Mouse (Mus musculus): Measurements from ENCODE around the gene Usp31.

The Usp31 gene

DNA sequence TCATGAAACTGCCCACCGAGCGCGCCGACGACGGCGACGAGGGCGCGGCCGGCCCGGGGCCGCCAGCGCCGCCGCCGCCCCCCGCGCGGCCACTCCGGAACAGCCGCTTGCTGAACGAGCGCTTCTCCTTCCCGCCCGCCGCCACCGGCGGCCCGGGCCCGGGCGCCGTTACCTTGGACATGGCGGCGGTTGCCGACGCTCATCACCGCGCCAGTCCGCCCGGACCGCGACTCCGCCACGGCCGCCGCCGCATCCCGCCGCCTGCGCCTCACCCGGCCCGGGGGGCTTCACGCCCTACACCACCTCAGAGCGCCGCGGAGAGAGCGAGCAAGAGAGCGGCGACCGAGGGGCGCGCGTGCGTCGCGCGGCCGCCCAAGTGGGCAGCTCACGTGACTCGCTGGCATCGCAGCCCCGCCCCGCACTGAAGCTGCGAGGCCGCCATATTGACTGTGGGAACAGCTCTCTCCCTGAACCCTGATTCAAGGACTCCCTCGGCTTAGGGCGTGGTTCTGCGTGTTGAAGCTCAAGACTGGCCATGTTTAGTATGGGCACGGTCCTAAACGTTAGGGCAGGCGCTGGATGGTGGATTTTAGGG is at the start of gene Usp31:
Usp31 (minus strand) TSS at position 181 of the 595 bp plus-strand sequence.
- DNase-seq (ENCODE audit: low spot score in 2 of 2), result peak; percentile 89 to 94

DNA sequence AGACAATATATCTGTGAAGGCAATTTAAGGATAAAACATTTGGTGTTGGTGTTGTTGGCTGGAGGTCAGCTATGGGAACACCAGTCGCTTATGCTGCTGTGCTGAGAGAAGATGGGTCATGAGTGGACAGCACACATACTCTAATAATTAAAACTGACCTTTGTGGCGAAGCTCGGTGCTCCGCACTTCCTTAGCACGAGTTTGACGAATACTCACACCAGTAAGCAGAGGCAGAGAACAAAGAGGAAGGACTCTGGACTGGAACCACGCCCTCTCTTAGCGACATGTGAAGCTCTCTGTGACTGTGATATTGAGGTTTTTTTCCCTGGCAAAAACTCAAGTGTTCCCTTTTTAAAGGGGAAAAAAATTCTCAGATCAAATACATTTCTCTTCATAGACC is 47.7 kb upstream of the Usp31 start:
- no peak for DNase-seq (ENCODE audit: low spot score in 2 of 2)

DNA sequence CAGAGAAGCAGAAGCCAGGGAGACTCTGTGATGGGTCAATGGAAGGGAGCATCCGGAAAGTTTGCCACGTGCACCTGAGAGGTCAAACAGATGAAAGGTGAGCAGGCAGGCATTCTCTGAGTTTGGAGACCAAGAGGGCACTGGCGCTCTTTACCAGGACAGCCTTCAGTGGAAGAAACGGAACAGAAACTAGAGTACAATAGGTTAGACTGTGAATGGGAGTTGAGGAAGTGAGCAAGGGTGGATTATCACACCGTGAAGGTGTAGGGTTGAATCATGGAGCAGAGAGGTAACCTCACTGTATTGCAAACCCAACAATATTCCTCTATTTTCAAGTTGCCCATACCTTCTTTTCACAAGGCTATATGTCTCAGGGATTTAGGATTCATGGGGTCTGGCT is 43.2 kb upstream of the Usp31 start:
- DNase-seq (ENCODE audit: low spot score in 2 of 2), result no peak

- no peak for DNase-seq (ENCODE audit: low spot score in 2 of 2)
Observed at GRCm38 (mm10) chr7:121737511-121738415, 30.7 kb upstream of the Usp31 start.

DNA sequence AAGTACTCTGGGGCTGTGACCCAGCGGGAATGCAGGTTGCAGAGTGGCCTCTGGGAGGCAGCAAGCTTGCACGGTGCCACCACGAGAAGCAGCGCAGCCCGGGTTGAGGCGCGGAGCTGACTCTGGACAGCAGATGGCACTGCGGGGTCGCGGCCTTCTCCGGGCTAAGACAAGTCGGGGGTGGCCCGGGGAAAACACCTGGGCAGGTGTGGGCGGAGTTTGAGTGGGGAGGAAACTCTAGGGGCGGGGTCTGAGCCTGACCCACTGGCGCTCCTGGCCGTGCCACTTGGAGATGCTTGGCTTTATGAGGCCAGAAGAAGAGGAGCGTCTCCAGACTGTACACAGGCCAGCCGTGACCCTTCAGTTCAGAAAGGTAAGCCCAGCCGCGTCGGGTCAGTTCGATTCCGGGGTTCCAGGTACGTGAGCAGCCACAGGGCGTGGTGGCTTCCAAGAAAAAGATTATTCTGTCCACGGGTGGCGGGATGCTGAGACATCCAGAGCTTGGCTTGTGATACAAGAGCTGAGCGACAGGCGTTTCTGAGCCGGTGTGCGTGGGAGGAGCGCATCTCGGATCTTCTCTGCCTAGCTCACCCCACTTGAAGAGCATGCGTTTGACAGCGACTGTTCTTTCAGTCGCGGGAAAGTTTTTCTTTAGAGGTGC is 27.2 kb upstream of the Usp31 start, which contains the start of gene Scnn1g:
Scnn1g (plus strand) TSS at position 309 of the 661 bp plus-strand sequence.
- peak; percentile 38 to 79 for DNase-seq (ENCODE audit: low spot score in 2 of 2)

DNA sequence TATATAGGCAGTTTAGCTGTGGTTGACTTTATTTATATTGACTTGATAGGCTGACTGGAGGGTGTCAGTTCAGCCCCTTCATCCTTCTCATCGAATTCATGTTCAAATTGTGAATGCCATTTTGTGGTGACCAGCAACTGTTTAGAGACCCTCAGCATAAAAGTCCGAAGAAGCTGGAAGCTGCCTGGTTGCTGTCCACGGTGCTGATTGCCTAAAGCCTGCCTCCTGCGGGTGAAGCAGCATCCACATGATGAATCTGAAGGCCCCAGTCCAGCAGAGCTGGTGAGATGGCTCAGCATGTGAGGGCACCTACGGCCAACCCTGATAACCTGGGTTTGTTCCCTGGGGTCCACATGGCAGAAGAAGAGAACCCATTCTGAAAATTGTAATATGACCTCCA is 23.2 kb upstream of the Usp31 start:
- peak in 1 of 2 experiments; percentile 56 for DNase-seq (ENCODE audit: low spot score in 2 of 2)

- no peak for DNase-seq (ENCODE audit: low spot score in 2 of 2)
Observed at GRCm38 (mm10) chr7:121717031-121717430, 10.0 kb upstream of the Usp31 start.

DNA sequence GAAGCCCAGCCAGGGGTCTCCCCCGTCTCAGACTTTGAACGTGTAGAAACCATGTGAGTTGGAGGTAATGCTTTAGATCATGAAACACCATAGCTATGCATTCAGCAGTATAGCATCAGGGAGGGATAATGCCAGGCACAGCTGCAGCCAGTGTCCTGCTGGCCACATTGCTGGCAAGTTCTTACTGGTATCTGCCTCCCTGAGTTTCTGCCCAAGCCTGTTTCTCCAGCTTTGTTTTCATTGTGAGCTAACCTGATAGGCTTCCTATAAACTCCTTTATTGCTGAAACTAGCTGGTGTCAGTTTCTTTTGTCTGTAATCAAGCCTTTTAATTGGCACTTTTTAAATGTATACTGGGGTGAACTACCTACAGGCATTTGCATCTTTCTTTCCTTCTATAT is 4.1 kb upstream of the Usp31 start:
- DNase-seq (ENCODE audit: low spot score in 2 of 2), result no peak

- peak; percentile 61 to 63 for DNase-seq (ENCODE audit: low spot score in 2 of 2)
Observed at GRCm38 (mm10) chr7:121706411-121707072, 511 bp downstream of the Usp31 start.

DNA sequence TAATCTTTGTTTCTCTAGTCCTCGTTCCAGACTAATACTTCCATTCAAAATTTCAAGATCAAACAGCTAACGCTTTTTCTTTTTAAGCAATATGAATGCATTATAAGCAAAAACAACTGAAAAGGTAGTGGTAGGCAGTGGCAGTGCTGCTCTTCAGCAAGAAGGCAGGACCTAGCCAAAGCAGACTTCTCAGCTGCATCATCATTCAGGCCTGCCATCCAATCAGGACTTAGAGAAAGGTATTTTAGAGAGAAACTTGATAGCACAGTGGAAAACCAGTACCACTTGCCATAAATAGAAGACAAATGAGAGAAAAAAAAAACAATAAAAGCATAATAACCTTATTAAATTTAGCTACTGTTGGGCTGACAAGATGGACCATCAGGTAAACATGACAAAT is 2.0 kb downstream of the Usp31 start:
- DNase-seq (ENCODE audit: low spot score in 2 of 2), result no peak

GRCm38 (mm10) chr7:121701983-121702382 is 5.1 kb downstream of the Usp31 start:
- DNase-seq (ENCODE audit: low spot score in 2 of 2), result no peak

DNA sequence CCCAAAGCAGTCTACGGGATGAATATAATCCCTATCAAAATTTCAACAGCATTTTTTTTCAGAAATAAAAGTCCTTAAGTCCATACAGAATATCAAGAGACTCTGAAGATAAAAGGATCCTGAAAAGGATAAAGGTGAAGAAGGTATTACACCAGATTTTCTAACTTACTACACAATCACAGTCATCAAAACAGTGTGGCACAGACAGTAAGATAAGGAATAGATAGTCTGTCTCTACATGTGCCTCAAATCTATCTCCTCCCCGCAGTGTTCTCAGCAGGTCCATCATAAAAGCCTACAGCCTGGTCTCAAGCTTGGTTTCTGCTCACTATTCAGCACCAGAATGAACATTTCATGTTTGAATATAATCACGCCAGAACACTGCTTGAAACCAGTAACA is 6.6 kb downstream of the Usp31 start:
- DNase-seq (ENCODE audit: low spot score in 2 of 2), result no peak

DNA sequence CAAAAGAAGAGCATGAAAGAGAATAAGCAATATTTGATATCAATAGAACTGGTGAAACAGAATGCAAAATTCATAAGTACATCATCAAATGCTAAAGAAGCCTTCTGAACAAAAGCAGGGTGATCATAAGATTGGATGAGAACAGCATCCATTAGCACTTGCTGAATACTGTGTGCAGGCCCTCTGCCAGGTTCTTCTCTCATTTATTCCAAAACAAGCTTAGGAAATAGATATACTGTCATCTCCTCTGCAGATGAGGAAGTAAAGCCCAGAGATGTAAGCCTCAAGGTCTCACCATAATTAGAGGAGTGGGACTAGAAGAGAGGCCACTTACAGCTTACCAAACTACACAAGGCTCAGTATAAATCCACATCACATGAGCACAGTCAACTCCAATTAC is 7.8 kb downstream of the Usp31 start:
- DNase-seq (ENCODE audit: low spot score in 2 of 2), result no peak

DNA sequence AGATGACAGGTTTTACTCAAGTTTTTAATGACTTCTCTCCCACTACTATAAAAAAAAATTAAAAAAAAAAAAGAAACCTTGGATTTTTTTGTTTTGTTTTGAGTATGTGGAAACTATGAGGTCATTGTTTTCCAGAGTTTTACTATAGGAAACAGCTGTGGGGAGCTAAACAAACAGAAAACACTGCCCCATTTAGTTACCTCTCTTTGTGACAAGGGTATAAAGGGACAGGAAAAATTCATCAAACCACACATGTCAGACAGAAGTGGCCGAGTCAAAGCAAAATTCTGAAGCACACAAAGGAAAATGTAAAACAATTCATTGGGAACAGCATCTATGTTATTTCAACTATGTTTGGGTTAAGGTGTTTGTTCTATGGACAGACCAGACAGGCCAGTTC is 9.5 kb downstream of the Usp31 start:
- DNase-seq (ENCODE audit: low spot score in 2 of 2), result no peak

GRCm38 (mm10) chr7:121697170-121697569 is 9.9 kb downstream of the Usp31 start:
- DNase-seq (ENCODE audit: low spot score in 2 of 2), result no peak

DNA sequence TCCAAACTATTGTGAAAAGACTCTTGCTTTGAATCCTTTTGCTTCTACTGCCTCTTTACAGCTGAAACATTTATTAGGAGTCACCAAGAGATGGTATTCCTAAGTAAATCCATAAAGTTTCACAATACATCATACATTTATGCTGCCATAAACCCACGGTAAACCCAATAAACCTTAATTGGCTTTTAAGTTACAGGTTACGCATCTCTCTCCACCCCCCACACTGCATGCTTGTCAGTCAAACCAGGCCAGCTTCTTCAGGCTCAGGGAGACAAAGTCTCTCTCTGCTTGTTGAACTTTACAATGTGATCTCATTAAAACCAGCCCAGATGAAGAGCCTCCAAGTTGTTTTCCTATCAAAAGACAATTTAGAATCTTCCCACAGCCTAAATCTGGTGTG is 15.2 kb downstream of the Usp31 start:
- DNase-seq (ENCODE audit: low spot score in 2 of 2), result no peak

DNA sequence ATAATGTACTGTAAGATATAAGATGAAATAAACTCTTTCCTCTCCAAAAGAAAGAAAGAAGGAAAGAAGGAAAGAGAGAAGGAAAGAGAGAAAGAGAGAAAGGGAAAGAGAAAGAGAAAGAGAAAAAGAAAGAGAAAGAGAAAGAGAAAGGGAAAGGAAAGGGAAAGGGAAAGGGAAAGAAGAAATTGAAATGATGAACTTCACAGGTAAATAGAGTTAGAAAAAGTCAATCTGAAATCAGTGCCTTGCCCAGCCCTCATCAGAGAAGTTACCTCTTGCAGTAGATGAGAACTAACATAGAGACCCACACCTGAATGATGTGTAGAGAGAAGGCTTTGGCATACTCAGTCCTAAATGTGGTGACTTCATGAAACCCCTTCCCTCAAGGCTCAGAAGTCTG is 17.7 kb downstream of the Usp31 start:
- DNase-seq (ENCODE audit: low spot score in 2 of 2), result no peak

- DNase-seq (ENCODE audit: low spot score in 2 of 2), result no peak
Observed at GRCm38 (mm10) chr7:121685140-121685984, 21.7 kb downstream of the Usp31 start.

DNA sequence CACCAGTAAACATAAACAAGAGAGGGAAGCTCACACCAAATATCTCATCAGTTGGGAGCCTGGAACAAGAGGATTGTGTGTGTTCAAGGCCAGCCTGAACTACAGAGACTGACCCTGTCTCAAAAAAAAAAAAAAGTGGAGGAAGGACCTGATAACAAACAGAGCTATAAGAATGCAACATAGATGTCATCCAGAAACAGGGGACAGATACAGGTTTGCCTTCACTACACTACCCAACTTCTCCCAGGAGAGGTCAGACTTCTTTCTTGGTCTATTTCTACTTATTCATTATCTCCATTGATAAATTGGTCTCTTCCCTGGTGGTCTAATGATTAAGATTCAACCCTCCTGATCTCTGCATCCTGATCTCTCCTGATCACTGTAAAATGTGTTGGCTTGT is 25.9 kb downstream of the Usp31 start:
- DNase-seq (ENCODE audit: low spot score in 2 of 2), result no peak

GRCm38 (mm10) chr7:121677105-121677753 is 29.8 kb downstream of the Usp31 start:
- DNase-seq (ENCODE audit: low spot score in 2 of 2), result no peak

GRCm38 (mm10) chr7:121660705-121661104 is 46.3 kb downstream of the Usp31 start:
- DNase-seq (ENCODE audit: low spot score in 2 of 2), result no peak
